Mouse (Mus musculus): ENCODE results near the gene Tead1. TPM values are rescaled to one million over a fixed set of nuclear protein-coding genes. Genes with fewer than 3 reads are reported as not detected.
"Not testable (repeated sequence)": the region's sequence is repeated elsewhere in the genome, so short reads cannot be mapped to it uniquely, and the experiment has no call there.

The Tead1 gene
- polyA plus RNA-seq, 1 experiment from 2014 or later = 16.9 TPM

- ATAC-seq = peak; percentile 44
- 55% methylated on average over 22 of the region's 22 CpGs for WGBS
- H3K4me3 ChIP-seq (replicated peaks) = no peak overlapping the region
Measured at GRCm38 (mm10) chr7:112918279-112918991, 239.3 kb downstream of the Tead1 start.

GRCm38 (mm10) chr7:112919845-112920244 lies 240.7 kb downstream of the Tead1 start:
- Histone ChIP-seq H3K9me3 (no peaks in the 10 kb centered on the region), H3K4me1 (replicated peaks) (peaks cover 33% of the 10 kb centered on the region), H3K36me3 (no peaks in the 10 kb centered on the region), H3K9ac (replicated peaks) (no peak overlapping the region), H3K27me3 (0 out of 2 replicates have a peak, but pooled peaks cover 4% of the 10 kb centered on the region), H3K4me2 (replicated peaks) (no peak overlapping the region), H3K4me3 (replicated peaks) (no peak overlapping the region), H3K27ac (no peak overlapping the region)
- ATAC-seq = 0 out of 2 replicates have a peak, but pooled peaks have one; percentile 53
- WGBS = 2% methylated on average over 4 of the region's 4 CpGs

More at GRCm38 (mm10) chr7:112918279-112918991, 239.3 kb downstream of the Tead1 start:
- H3K27me3 ChIP-seq = 0 out of 2 replicates have a peak, but pooled peaks cover 4% of the 10 kb centered on the region
- H3K9me3 ChIP-seq = no peaks in the 10 kb centered on the region
- peak overlapping the region; percentile 34; the same call in 1 of the 2 replicates for H3K4me2 ChIP-seq (replicated peaks)
- no peaks in the 10 kb centered on the region for H3K36me3 ChIP-seq
- peak overlapping the region; percentile 9; the same call in 1 of the 2 replicates for H3K27ac ChIP-seq
- peaks cover 31% of the 10 kb centered on the region for H3K4me1 ChIP-seq (replicated peaks)
- peak overlapping the region; percentile 44 for H3K9ac ChIP-seq (replicated peaks)

GRCm38 (mm10) chr7:112922801-112923200 lies 243.7 kb downstream of the Tead1 start:
- Histone ChIP-seq H3K4me3 (replicated peaks) (no peak overlapping the region), H3K9ac (replicated peaks) (no peak overlapping the region), H3K36me3 (no peaks in the 10 kb centered on the region), H3K4me2 (replicated peaks) (no peak overlapping the region), H3K27me3 (no peaks in the 10 kb centered on the region), H3K27ac (no peak overlapping the region), H3K9me3 (no peaks in the 10 kb centered on the region), H3K4me1 (replicated peaks) (peaks cover 23% of the 10 kb centered on the region)
- 40% methylated on average over 4 of the region's 4 CpGs for WGBS
- no peak for ATAC-seq

GRCm38 (mm10) chr7:112923712-112924111 lies 244.6 kb downstream of the Tead1 start:
- Histone ChIP-seq H3K36me3 (no peaks in the 10 kb centered on the region), H3K9me3 (no peaks in the 10 kb centered on the region), H3K4me1 (replicated peaks) (peaks cover 16% of the 10 kb centered on the region), H3K9ac (replicated peaks) (no peak overlapping the region), H3K4me3 (replicated peaks) (no peak overlapping the region), H3K27me3 (no peaks in the 10 kb centered on the region), H3K4me2 (replicated peaks) (no peak overlapping the region), H3K27ac (no peak overlapping the region)
- 88% methylated on average over 3 of the region's 3 CpGs for WGBS
- no peak for ATAC-seq

GRCm38 (mm10) chr7:112930669-112931068 lies 251.6 kb downstream of the Tead1 start:
- no peak for ATAC-seq
- peaks cover 5% of the 10 kb centered on the region; the same call in 1 of the 2 replicates for H3K4me1 ChIP-seq (replicated peaks)
- WGBS = 68% methylated on average over 7 of the region's 7 CpGs
- H3K36me3 ChIP-seq = no peaks in the 10 kb centered on the region
- no peak overlapping the region for H3K4me2 ChIP-seq (replicated peaks)
- H3K27ac ChIP-seq = no peak overlapping the region
- no peak overlapping the region for H3K4me3 ChIP-seq (replicated peaks)
- no peak overlapping the region for H3K9ac ChIP-seq (replicated peaks)
- H3K27me3 ChIP-seq = no peaks in the 10 kb centered on the region
- no peaks in the 10 kb centered on the region for H3K9me3 ChIP-seq

- 96% methylated on average over 5 of the region's 5 CpGs for WGBS
- not testable (repeated sequence) for H3K9ac ChIP-seq (replicated peaks); H3K27ac ChIP-seq; H3K4me2 ChIP-seq (replicated peaks); H3K4me1 ChIP-seq (replicated peaks); H3K27me3 ChIP-seq; H3K36me3 ChIP-seq; ATAC-seq; H3K4me3 ChIP-seq (replicated peaks); H3K9me3 ChIP-seq
Measured at GRCm38 (mm10) chr7:112935876-112936275, 256.8 kb downstream of the Tead1 start.

- Histone ChIP-seq H3K9me3 (no peaks in the 10 kb centered on the region), H3K4me2 (replicated peaks) (no peak overlapping the region), H3K27me3 (no peaks in the 10 kb centered on the region), H3K4me3 (replicated peaks) (no peak overlapping the region), H3K9ac (replicated peaks) (no peak overlapping the region), H3K27ac (no peak overlapping the region), H3K4me1 (replicated peaks) (0 out of 2 replicates have a peak, but pooled peaks cover 4% of the 10 kb centered on the region), H3K36me3 (no peaks in the 10 kb centered on the region)
- WGBS = 95% methylated on average over 8 of the region's 8 CpGs
- ATAC-seq = no peak
Measured at GRCm38 (mm10) chr7:112937089-112937488, 258.0 kb downstream of the Tead1 start.

GRCm38 (mm10) chr7:112938959-112939358 lies 259.8 kb downstream of the Tead1 start:
- Histone ChIP-seq H3K4me3 (replicated peaks) (no peak overlapping the region), H3K27me3 (no peaks in the 10 kb centered on the region), H3K4me1 (replicated peaks) (0 out of 2 replicates have a peak, but pooled peaks cover 4% of the 10 kb centered on the region), H3K9me3 (no peaks in the 10 kb centered on the region), H3K9ac (replicated peaks) (no peak overlapping the region), H3K4me2 (replicated peaks) (no peak overlapping the region), H3K36me3 (no peaks in the 10 kb centered on the region), H3K27ac (no peak overlapping the region)
- 49% methylated on average over 5 of the region's 5 CpGs for WGBS
- ATAC-seq = no peak

GRCm38 (mm10) chr7:112942567-112942966 lies 263.4 kb downstream of the Tead1 start:
- Histone ChIP-seq H3K27me3 (no peaks in the 10 kb centered on the region), H3K4me2 (replicated peaks) (no peak overlapping the region), H3K27ac (no peak overlapping the region), H3K36me3 (no peaks in the 10 kb centered on the region), H3K4me3 (replicated peaks) (no peak overlapping the region), H3K4me1 (replicated peaks) (0 out of 2 replicates have a peak, but pooled peaks cover 4% of the 10 kb centered on the region), H3K9ac (replicated peaks) (no peak overlapping the region), H3K9me3 (no peaks in the 10 kb centered on the region)
- no peak for ATAC-seq
- WGBS = 79% methylated on average over 5 of the region's 5 CpGs

GRCm38 (mm10) chr7:112943056-112943455 lies 263.9 kb downstream of the Tead1 start:
- ATAC-seq = no peak
- WGBS = 91% methylated on average over 1 of the region's 1 CpGs
- H3K4me1 ChIP-seq (replicated peaks) = 0 out of 2 replicates have a peak, but pooled peaks cover 4% of the 10 kb centered on the region
- H3K9me3 ChIP-seq = no peaks in the 10 kb centered on the region
- H3K27me3 ChIP-seq = no peaks in the 10 kb centered on the region
- H3K4me2 ChIP-seq (replicated peaks) = no peak overlapping the region
- H3K4me3 ChIP-seq (replicated peaks) = no peak overlapping the region
- H3K36me3 ChIP-seq = no peaks in the 10 kb centered on the region
- H3K9ac ChIP-seq (replicated peaks) = no peak overlapping the region
- no peak overlapping the region for H3K27ac ChIP-seq

GRCm38 (mm10) chr7:112946706-112947105 lies 267.6 kb downstream of the Tead1 start:
- ATAC-seq = no peak
- H3K4me3 ChIP-seq (replicated peaks) = no peak overlapping the region
- H3K4me2 ChIP-seq (replicated peaks) = no peak overlapping the region
- H3K9ac ChIP-seq (replicated peaks) = no peak overlapping the region
- H3K27me3 ChIP-seq = peaks cover 9% of the 10 kb centered on the region; the same call in 1 of the 2 replicates
- H3K9me3 ChIP-seq = no peaks in the 10 kb centered on the region
- 69% methylated on average over 6 of the region's 6 CpGs for WGBS
- H3K27ac ChIP-seq = no peak overlapping the region
- no peaks in the 10 kb centered on the region for H3K36me3 ChIP-seq
- no peaks in the 10 kb centered on the region for H3K4me1 ChIP-seq (replicated peaks)

GRCm38 (mm10) chr7:112953777-112954291 lies 274.7 kb downstream of the Tead1 start, which contains the start of gene Rassf10:
TSS of gene Rassf10 (plus strand) at chr7:112953962.
- ATAC-seq = peak; percentile 70
- Histone ChIP-seq H3K27me3 (peaks cover 66% of the 10 kb centered on the region), H3K27ac (no peak within 1 kb of the TSS), H3K36me3 (no peaks in the 10 kb centered on the region), H3K9ac (replicated peaks) (peak within 1 kb of the TSS; percentile 62), H3K4me1 (replicated peaks) (peaks cover 22% of the 10 kb centered on the region), H3K9me3 (no peaks in the 10 kb centered on the region), H3K4me2 (replicated peaks) (peak within 1 kb of the TSS; percentile 81), H3K4me3 (replicated peaks) (peak within 1 kb of the TSS; percentile 50)
- WGBS = under 1% methylated on average over 41 of the region's 41 CpGs
